Mouse (Mus musculus) right cerebral cortex, postnatal 10 days (tissue): ENCODE measurements around the gene Sept8.
A peak's percentile ranks its signal among the peaks of the same experiment; 100 is the strongest.

Experiments used
- DNase-seq, 2 experiments: peaks; one replicate each; pipeline ENCODE4 v3.0.0; 2021; ENCODE audit warnings: low spot score in 2 of 2

Sept8 gene

DNA sequence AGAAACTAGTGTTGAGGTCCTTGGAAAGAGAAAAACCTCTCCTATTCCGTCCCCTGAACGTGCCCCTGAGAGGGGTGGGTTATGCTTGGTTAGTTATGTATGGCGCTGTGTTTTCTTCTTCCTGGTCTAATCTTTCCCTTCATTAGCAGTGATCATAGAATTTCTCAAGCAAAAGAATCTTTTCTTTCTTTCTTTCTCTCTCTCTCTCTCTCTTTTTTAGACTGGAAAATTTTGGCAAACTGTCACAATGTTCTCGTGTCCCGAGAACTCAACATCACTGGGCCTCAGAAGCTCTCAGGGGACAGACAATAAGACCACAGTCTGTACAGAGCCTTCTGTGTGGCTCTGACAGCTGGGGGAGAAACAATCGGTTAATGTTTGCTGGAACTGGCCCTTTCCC, 23.6 kb upstream of the Sept8 start:
- DNase-seq = no peak

DNA sequence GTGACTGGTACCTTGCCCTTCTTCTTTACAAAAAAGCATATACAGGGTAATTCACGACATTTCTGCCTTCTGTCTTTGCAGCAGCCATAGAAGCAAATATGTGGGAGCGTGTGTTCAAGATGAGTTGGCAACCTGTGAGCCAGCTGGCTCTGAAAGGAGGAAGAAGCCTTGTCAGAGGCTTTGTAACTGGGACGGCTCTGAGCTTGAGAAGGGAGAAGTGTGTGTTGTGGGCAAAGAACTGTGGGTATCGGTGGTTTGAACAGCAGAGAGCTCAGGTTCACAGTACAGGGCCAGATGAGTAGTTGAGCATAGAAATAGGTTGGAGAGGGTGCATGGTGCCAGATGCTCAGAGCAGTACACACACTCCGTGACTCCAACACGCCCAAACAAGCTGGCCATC, 22.1 kb upstream of the Sept8 start:
- DNase-seq = peak; percentile 59 to 65

DNA sequence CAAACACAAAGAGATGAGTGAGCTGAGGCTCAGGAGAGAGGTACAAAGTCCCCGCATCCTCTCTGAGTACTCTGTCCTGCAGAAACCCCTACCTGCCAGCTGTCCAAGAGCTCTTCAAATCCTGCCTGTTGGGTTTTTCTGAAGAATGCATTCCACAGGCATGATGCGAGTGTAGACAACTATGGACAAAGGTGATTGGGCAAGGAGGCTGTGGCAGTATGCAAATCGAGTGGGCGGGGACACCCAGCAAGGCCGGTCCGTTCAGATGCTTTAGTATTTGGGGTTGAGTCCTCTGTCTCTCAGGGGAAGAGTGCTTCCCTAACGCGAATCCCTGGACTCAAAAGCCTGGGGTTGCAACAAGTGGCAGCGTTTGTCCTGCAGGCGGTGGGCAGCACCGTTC, 18.5 kb upstream of the Sept8 start:
- DNase-seq = no peak

DNA sequence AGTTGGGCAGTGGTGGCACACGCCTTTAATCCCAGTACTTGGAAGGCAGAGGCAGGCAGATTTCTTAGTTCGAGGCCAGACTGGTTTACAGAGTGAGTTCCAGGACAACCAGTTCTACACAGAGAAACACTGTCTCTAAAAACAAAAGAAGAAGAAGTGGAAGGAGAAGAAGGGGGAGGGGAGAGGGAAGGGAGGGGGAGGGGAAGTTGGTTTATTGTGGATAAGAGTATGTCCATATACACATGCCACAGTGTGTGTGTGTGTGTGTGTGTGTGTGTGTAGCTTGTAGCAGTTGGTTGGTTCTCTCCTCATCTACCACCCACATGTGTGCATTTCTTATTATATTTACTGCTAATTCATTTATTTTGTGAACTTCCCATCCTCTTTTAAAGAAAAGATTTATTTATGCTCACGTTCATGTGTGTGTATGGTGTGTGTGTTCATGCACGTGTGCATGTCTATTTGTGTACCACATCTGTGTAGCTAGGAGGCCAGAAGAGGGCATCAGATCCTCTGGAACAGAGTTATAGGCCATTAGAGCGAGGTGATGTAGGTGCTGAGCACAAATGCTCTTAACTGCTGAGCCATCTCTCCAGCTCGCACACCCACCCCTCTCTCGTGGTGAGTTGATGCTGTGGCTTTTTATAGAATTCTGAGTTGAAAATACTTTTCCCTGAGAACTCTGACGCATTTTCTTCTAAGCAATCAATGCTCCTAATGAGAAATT, 16.9 kb upstream of the Sept8 start:
- peak in 1 of 2 experiments; percentile 63 for DNase-seq

DNA sequence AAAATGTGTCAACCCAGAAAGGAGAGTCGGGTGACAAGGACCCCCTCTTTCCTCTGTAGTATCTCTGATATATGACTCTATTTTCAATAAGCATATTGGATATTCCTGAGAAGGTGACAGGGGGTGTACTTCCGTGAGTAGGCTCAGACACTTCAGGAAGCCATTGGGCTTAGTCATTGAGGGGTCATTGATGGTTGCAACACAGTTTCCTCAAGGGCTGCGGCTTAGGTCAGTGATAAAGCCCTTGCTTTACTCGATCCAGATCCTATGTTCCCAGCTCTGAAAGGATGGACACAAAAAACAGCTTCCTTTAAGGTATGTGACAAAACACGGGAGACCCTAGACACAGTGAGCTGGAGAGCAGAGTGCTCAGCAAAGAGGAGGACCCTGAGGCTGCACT, 15.3 kb upstream of the Sept8 start:
- no peak for DNase-seq

GRCm38 (mm10) chr11:53504376-53504775, 14.7 kb upstream of the Sept8 start:
- no peak for DNase-seq

DNA sequence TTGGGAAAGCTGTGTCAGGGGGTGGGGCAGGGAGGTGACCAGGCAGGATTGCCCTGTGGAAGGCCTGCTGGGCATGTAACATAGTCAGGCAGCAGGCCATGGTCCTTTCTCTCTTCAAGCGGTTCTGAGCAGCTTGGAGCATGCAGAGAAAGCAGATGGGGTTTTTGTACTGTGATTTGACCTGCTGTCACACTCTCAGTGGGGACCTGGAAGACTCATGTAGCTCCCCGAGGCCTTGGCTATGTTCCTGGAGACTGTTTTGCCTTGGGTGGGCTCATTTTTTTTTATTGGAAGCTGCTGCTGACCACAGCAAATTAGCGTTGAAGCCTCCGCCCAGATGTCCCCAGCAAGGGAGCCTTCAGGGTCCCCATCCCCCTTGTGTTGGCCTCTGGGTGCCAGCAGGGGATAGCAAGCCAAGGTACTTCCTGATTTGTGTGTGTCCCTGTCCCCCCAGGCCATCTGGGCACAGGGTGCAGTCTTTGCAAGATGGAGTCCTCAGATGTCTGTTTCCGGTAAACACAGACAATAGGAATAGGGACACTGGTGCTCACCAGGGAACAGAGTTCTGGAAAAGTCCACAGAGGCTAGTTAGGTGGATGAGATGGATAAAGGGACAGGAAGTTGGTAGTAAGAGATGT, 13.9 kb upstream of the Sept8 start:
- no peak for DNase-seq

- DNase-seq = no peak
Observed at GRCm38 (mm10) chr11:53507098-53507805, 11.8 kb upstream of the Sept8 start.

DNA sequence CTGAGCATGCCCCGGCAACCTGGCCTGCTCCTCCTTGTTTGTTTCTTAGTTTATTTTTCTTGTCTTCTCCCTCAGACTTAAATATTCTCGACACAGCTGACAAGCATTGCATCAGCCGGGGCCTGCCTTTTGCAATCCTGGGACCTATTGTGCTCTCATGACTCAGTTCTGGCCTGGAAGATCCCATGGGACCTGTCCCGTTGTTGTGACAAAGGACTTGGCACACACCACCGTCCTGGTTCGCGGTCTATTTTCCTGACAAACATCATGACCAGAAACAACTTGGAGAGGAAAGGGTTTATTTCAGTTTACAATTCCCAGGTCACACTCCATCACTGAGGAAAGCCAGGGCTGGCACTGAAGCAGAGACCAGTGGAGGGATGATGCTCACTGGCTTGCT, 10.9 kb upstream of the Sept8 start:
- DNase-seq = no peak

DNA sequence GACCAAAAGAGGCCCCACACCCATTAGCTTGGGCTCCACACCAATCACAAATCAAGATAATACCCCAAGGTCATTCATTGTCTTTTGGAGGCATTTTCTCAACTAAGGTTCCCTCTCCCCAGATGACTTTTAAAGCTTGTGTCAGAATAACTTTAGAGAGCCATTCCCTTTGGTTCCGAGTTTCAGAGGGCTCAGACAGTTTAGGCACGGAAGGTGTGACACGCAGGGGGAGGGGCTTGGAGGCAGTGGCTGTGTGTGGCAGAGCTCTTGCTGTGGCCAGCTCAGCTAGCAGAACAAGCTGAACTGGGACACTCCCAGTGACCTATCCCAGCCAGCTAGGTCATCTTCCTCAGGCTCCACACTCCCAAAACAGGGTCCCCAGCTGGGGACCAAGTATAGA, 10.5 kb upstream of the Sept8 start:
- no peak for DNase-seq

GRCm38 (mm10) chr11:53510351-53510750, 8.7 kb upstream of the Sept8 start:
- no peak for DNase-seq

- DNase-seq = no peak
Observed at GRCm38 (mm10) chr11:53516775-53517627, 2.1 kb upstream of the Sept8 start.

DNA sequence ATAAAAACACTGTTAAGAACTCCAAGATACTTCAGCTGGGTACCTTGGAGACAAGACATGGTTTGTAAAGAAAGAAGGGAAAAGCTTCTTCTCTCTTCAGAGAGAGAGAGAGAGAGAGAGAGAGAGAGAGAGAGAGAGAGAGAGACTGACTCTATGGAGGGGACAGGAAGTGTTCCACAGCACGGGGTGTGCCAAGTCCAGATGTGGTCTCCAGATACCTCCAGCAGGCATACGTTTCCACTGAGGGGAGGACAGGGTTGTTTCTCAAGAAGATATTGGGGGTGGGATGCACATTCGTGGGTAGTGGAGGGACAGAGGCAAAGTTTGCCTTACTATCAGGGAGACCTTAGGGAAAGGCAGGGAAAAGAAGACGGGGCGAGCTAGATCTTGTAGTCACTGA, 298 bp upstream of the Sept8 start:
- no peak for DNase-seq

DNA sequence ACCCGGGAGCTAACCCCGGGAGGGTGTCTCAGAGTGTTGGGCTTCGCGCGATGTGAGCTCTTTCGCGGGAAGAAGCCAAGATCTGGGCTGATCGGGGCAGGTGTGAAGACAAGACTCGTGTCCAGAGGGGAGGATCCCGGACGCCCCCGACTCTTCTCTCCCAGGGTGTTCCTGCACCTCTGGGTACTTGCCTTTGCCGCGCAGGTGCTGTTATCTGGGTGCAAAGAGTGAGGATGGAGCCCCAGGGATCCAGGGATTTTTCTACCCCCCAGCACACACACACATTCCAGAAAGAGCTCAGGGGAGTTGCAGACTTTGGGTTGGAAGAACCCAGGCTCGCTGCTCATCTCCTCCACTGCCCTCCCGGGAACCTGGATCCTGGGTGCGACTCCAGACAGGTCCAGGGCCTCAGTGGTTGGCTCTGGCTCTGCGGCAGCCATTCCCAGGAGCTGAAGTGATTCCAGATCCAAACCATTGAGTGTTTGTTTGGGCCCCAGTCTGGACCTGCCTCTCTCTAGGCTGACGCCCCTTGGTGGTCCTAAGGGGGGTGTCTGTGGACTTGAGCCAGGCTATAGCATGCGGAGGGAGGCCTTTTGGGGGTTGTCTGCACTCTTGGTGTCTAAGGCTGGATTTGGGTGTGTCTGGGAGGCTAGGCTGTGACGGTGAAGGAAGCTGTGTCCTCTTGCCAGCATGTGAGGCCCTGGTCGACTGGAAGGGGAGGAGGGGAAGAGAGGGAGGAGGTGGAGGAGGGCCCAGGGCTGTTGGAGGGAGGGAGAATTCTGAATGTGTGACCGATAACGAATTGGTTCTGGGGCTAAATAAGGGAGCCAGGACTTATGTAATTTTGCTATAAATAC, 1.3 kb downstream of the Sept8 start:
- peak; percentile 82 to 86 for DNase-seq

DNA sequence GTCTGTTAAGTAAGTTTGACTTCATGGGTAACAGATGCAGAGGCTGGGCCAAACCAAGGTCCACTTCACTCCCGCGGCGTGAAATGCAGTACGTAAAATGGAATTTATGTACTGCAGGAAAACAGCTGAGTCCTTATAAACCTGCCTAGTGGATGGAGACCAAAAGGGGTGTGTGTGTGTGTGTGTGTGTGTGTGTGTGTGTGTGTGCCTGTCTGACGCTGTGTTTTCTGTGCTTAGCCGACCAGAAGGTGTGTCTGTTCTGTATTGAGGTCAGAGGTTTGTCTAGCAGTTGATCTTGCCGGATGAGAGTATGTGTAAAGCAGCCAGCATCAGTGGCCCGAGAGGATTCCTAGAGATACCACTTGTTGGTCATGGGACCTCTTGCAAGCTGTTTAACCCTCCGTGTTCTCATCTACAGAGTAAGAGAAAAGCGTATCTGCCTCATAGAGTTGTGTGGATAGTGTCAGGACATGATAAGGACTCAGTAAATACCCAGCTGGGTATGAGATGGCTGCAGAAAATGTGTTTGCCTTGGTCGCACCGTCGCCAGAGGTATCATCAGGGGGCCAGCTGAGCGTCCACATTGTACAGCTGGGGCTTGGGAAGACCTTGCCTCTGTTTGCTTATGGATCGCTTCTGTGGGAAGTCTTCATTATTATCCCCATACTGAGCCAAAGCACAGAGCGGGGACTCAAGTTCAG, 2.2 kb downstream of the Sept8 start:
- peak in 1 of 2 experiments; percentile 62 for DNase-seq

DNA sequence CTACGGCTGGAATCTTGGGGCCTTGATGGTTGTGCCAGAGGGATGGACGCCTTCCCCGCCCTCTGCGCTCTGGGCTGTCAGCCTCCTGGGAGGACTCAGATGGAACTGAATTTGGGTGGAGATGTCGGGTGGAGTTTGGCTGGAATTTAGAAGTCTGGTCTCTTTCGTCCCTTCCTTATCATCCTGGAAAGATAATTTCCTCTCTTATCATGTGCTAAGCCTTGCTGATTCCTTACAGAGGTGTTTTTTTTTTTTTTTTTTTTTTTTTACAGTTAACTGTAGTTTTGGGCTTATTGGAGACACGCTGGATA, 2.7 kb downstream of the Sept8 start:
- no peak for DNase-seq

GRCm38 (mm10) chr11:53522362-53522761, 3.3 kb downstream of the Sept8 start:
- DNase-seq = no peak

DNA sequence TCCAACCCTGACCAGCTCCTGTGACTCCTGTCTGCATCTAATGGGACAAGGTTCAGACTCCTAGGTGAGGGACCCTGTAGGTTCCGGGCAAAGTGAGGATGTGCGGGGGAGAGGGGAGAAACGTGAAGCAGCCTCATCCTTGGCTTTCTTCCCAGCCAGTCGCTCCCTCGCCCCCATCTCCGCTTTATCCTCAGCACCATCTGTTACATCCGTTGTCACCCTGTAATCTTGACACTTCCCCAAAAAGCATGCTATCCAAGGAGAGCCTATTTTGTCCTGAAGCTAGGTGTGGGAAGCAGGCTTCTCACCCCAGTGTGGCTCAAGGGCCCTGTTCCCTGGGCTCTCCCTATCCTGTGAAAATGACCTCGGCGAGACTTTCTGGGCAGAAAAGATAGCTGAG, 3.9 kb downstream of the Sept8 start:
- DNase-seq = peak; percentile 73 to 86

GRCm38 (mm10) chr11:53523545-53524405, 4.7 kb downstream of the Sept8 start:
- DNase-seq = no peak

DNA sequence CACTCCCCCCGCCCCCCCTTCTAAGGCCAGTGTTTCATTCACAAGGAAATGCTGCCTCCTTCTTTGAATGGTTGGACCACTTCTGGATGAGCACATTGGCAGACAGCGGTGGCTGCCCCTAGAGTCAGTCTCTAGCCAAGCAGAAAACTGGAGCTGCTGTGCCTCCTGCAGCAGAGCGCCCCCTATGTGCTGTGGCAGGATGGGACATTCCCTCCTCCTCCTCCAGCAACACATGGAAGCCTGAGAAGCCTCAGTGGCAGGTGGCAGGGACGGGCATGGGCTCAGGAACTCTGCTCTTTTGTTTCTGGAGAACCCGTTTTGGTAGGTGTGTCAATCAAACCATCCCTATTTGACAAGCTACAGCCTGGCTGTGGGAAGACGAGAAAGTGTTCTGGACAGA, 5.8 kb downstream of the Sept8 start:
- no peak for DNase-seq
